Mouse (Mus musculus) kidney, postnatal 36 days (tissue): ENCODE data around the gene 2210407C18Rik.

ENCODE experiments used
- DNase-seq, 2 experiments: peaks; one replicate each; pipeline ENCODE4 v3.0.0; 2021 to 2022; ENCODE audit warnings: mixed read lengths in 2 of 2

2210407C18Rik gene

GRCm38 (mm10) chr11:58615975-58616374 is at the start of gene 2210407C18Rik:
TSS of gene 2210407C18Rik (minus strand) at chr11:58616075.
- no peak for DNase-seq

GRCm38 (mm10) chr11:58658596-58658995 is 42.7 kb upstream of the 2210407C18Rik start, which contains the start of gene Olfr322:
TSS of gene Olfr322 (plus strand) at chr11:58658782.
- no peak for DNase-seq

GRCm38 (mm10) chr11:58655151-58655550 is 39.3 kb upstream of the 2210407C18Rik start:
- no peak for DNase-seq

- peak in 1 of 2 experiments; percentile 20 for DNase-seq
Measured at GRCm38 (mm10) chr11:58643350-58643749, 27.5 kb upstream of the 2210407C18Rik start.

GRCm38 (mm10) chr11:58641638-58642358 is 25.9 kb upstream of the 2210407C18Rik start:
- DNase-seq: no peak

GRCm38 (mm10) chr11:58641057-58641456 is 25.2 kb upstream of the 2210407C18Rik start:
- no peak for DNase-seq

- DNase-seq: peak in 1 of 2 experiments; percentile 19
Measured at GRCm38 (mm10) chr11:58640272-58640867, 24.5 kb upstream of the 2210407C18Rik start, which contains the start of gene Trim58. TSS of gene Trim58 (plus strand) at chr11:58640465.

- no peak for DNase-seq
Measured at GRCm38 (mm10) chr11:58638176-58638701, 22.4 kb upstream of the 2210407C18Rik start.

- DNase-seq: peak; percentile 24 to 55
Measured at GRCm38 (mm10) chr11:58636376-58636977, 20.6 kb upstream of the 2210407C18Rik start.

GRCm38 (mm10) chr11:58634878-58635277 is 19.0 kb upstream of the 2210407C18Rik start:
- no peak for DNase-seq

GRCm38 (mm10) chr11:58630401-58630800 is 14.5 kb upstream of the 2210407C18Rik start, which contains the start of gene Olfr323:
TSS of gene Olfr323 (minus strand) at chr11:58630501.
- DNase-seq: no peak

GRCm38 (mm10) chr11:58626146-58626545 is 10.3 kb upstream of the 2210407C18Rik start:
- no peak for DNase-seq

- DNase-seq: no peak
Measured at GRCm38 (mm10) chr11:58618793-58619192, 2.9 kb upstream of the 2210407C18Rik start.

GRCm38 (mm10) chr11:58618369-58618768 is 2.5 kb upstream of the 2210407C18Rik start:
- DNase-seq: no peak

- peak; percentile 34 to 52 for DNase-seq
Measured at GRCm38 (mm10) chr11:58614526-58614925, 1.3 kb downstream of the 2210407C18Rik start.

- DNase-seq: no peak
Measured at GRCm38 (mm10) chr11:58613359-58613758, 2.5 kb downstream of the 2210407C18Rik start.

GRCm38 (mm10) chr11:58607030-58607429 is 8.8 kb downstream of the 2210407C18Rik start:
- DNase-seq: peak in 1 of 2 experiments; percentile 9

- DNase-seq: no peak
Measured at GRCm38 (mm10) chr11:58606177-58606919, 9.5 kb downstream of the 2210407C18Rik start.

- no peak for DNase-seq
Measured at GRCm38 (mm10) chr11:58605228-58605627, 10.6 kb downstream of the 2210407C18Rik start.

- DNase-seq: no peak
Measured at GRCm38 (mm10) chr11:58604688-58605087, 11.2 kb downstream of the 2210407C18Rik start.

GRCm38 (mm10) chr11:58602800-58603560 is 12.9 kb downstream of the 2210407C18Rik start:
- DNase-seq: no peak

- no peak for DNase-seq
Measured at GRCm38 (mm10) chr11:58602062-58602461, 13.8 kb downstream of the 2210407C18Rik start.
